Mouse (Mus musculus) MEL (cell line): ENCODE results near the gene Ihh.

Source experiments
- CTCF ChIP-seq, 3 experiments: IDR thresholded peaks in 2 of 3; conservative IDR thresholded peaks in 1 of 3; 2 replicates each; pipeline ENCODE4 v1.5.1; 2011 to 2012; ENCODE audit warnings: low read length in 3 of 3, low read depth in 2 of 3, mild to moderate bottlenecking in 2 of 3, improper control_type of control experiment in 1 of 3, inconsistent platforms in 1 of 3, mixed read lengths in 1 of 3, moderate library complexity in 1 of 3; ENCODE audit not compliant: control insufficient read depth in 1 of 3, insufficient read depth in 1 of 3, poor library complexity in 1 of 3, severe bottlenecking in 1 of 3
- EP300 ChIP-seq, 2 experiments: IDR thresholded peaks; 2 replicates each; pipeline ENCODE4 v1.6.1; 2011; ENCODE audit warnings: improper control_type of control experiment in 2 of 2, low read length in 2 of 2, low read depth in 1 of 2, mild to moderate bottlenecking in 1 of 2
- GABPA ChIP-seq: IDR thresholded peaks from 2 replicates; pipeline ENCODE4 v1.6.1; 2012; ENCODE audit warnings: low read depth, mild to moderate bottlenecking, inconsistent platforms, low read length, improper control_type of control experiment, moderate library complexity
- GATA1 ChIP-seq: IDR thresholded peaks from 2 replicates; pipeline ENCODE4 v1.6.1; 2011; ENCODE audit warnings: low read depth, low read length, improper control_type of control experiment
- HCFC1 ChIP-seq: IDR thresholded peaks from 2 replicates; pipeline ENCODE4 v1.6.1; 2012; ENCODE audit warnings: low read depth, mild to moderate bottlenecking, inconsistent platforms, low read length, improper control_type of control experiment, moderate library complexity
- MAFK ChIP-seq: IDR thresholded peaks from 2 replicates; pipeline ENCODE4 v1.6.1; 2011; ENCODE audit warnings: low read depth, mild to moderate bottlenecking, low read length, improper control_type of control experiment, borderline replicate concordance
- MAX ChIP-seq: IDR thresholded peaks from 2 replicates; pipeline ENCODE4 v1.6.1; 2011; ENCODE audit warnings: low read length, improper control_type of control experiment
- MAZ ChIP-seq: IDR thresholded peaks from 2 replicates; pipeline ENCODE4 v1.6.1; 2012; ENCODE audit warnings: low read depth, mild to moderate bottlenecking, inconsistent platforms, low read length, improper control_type of control experiment
- POLR2AphosphoS5 ChIP-seq: IDR thresholded peaks from 2 replicates; pipeline ENCODE4 v1.6.1; 2012; ENCODE audit warnings: low read depth, borderline replicate concordance, mild to moderate bottlenecking, inconsistent platforms, low read length, moderate library complexity, mixed read lengths
- USF1 ChIP-seq: IDR thresholded peaks from 2 replicates; pipeline ENCODE4 v1.6.1; 2014; ENCODE audit warnings: low read depth, mild to moderate bottlenecking, inconsistent platforms, low read length, improper control_type of control experiment, moderate library complexity
- ZC3H11A ChIP-seq: IDR thresholded peaks from 2 replicates; pipeline ENCODE4 v1.6.1; 2012; ENCODE audit warnings: low read depth, mild to moderate bottlenecking, inconsistent platforms, low read length, improper control_type of control experiment

- no peak for TF ChIP-seq CTCF (IDR thresholded peaks at IDR 0.05 in 2 of 3, conservative IDR thresholded peaks at IDR 0.05 in 1 of 3; ENCODE audit: control insufficient read depth in 1 of 3, insufficient read depth in 1 of 3, low read depth in 2 of 3, low read length in 3 of 3, poor library complexity in 1 of 3, severe bottlenecking in 1 of 3)
- TF ChIP-seq MAZ: no peak
- TF ChIP-seq ZC3H11A: no peak
- TF ChIP-seq USF1: no peak
- TF ChIP-seq MAFK: no peak
- TF ChIP-seq HCFC1: no peak
- no peak for TF ChIP-seq EP300 (IDR thresholded peaks at IDR 0.05; ENCODE audit: low read depth in 1 of 2, low read length in 2 of 2)
- no peak for TF ChIP-seq GABPA
- no peak for TF ChIP-seq GATA1
- TF ChIP-seq POLR2AphosphoS5: no peak
- no peak for TF ChIP-seq MAX
These were observed 1.8 kb downstream of the Ihh start for GRCm38 (mm10) chr1:74949666-74950050.
